Mouse (Mus musculus) large intestine, adult 2 months (tissue): Measurements from ENCODE around the gene Igfbp7. TPM values are rescaled to one million over a fixed set of nuclear protein-coding genes. Genes with fewer than 3 reads are reported as not detected.

Source experiments
- DNase-seq: peaks from one replicate; pipeline ENCODE4 v3.0.0-alpha.2; 2012; ENCODE audit warnings: low read depth, low spot score
- WGBS: fragments of 180-500 bp; shearing (Covaris S2); methylation state at CpG from one replicate; pipeline ENCODE4 v1.1.7; 2018; 5-methylcytosine and 5-hydroxymethylcytosine counted together
- polyA plus RNA-seq: library from polyadenylated mRNA; depleted of rRNA; stranded (reverse); fragments of >200 nt; gene quantifications from 2 replicates; pipeline ENCODE4 v1.2.3, GENCODE M21; 2012

Igfbp7 gene
- polyA plus RNA-seq, 1 experiment, result 254 TPM

GRCm38 (mm10) chr5:77359971-77360370 is 47.9 kb downstream of the Igfbp7 start:
- 92% methylated on average over 4 of the region's 4 CpGs for WGBS
- no peak for DNase-seq

- 4% methylated on average over 10 of the region's 10 CpGs for WGBS
- DNase-seq, result no peak
Measured at GRCm38 (mm10) chr5:77358347-77358746, 49.5 kb downstream of the Igfbp7 start.

GRCm38 (mm10) chr5:77357405-77358149 is 50.3 kb downstream of the Igfbp7 start:
- DNase-seq, result no peak
- whole genome bisulfite sequencing, result 13% methylated on average over 22 of the region's 22 CpGs

DNA sequence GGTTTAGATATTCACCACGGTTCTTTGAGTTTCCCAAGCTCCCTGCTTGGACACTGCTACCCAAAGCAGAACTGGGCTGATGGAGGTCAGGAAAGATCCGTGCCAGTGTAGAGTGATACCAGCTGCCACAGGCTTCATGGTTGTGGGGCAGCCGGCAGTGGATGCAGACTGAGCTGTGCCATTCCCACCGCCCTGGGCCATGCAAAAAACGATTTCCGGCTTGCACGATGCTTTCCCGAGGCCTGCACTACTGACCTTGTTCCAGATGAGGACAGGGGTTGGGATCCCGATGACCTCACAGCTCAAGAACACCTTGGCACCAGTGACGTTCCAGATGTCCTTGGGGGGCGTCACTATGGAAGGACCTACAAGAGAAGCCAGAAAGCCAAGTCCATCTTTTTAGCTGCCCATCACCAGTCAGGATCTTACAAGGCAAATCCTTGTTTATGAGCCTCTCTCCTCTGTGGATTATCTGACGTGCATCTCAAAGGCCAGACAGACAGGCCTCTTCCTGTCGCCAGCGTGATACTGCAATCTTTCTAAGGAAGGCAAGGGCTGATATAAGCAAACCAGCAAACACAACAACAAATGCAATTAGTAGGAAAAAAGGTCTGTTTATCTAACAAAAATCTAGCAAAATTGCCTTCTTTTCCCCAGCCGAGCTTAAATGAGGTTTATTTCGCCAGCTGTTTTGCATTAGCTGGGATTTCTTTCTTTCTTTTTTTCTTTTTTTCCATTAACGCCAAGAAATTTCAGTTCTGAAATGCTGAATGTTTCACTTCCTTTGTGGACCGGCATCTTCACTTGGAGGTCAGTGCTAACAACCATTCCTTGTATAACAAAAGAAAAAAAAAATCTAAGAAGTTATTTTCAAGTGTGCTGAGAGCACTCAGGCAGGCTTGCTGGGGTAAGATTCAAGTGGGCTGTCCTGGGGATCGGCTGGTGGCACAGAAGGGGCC is 52.3 kb downstream of the Igfbp7 start:
- 70% methylated on average over 19 of the region's 19 CpGs for WGBS
- DNase-seq, result no peak

- 5% methylated on average over 16 of the region's 16 CpGs for WGBS
- DNase-seq, result peak; percentile 48
Measured at GRCm38 (mm10) chr5:77354361-77354787, 53.5 kb downstream of the Igfbp7 start.

GRCm38 (mm10) chr5:77351691-77352090 is 56.1 kb downstream of the Igfbp7 start:
- WGBS, result 75% methylated on average over 9 of the region's 9 CpGs
- DNase-seq, result no peak

DNA sequence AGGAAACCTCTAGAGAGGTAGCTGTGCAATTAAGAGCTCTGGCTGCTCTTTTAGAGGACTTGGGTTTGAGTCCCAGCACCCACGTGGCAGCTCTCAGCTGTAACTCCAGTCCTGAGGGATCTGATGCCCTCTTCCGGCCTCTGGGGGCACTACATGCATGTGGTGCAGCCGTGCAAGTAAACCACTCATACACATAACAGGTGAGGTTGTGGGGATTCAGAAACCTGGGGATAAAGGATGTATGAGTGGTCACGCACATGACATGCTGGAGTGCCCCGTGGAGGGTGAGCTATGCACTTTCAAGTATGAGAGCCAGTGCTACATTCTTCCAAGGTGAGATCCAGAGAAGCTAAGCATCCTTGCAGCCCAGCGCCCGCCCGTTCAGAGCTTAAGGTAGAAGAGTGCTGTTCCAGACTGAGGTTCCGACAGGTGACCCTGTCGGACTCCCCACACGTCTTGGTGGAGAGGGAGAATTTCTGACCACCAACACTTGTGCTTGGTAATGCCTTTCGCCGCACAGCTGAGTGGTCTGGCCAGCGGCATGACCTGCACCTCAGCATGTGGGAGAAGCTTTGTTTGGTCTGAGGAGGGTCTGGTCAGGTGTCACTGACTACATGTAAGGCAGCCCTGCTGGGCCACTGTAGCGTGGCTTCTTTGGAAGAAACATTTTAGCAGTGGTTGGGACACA is 57.7 kb downstream of the Igfbp7 start:
- 95% methylated on average over 15 of the region's 15 CpGs for WGBS
- no peak for DNase-seq

- DNase-seq, result no peak
- WGBS, result 92% methylated on average over 8 of the region's 8 CpGs
Measured at GRCm38 (mm10) chr5:77348901-77349300, 58.9 kb downstream of the Igfbp7 start.

GRCm38 (mm10) chr5:77340033-77340432 is 67.8 kb downstream of the Igfbp7 start:
- 71% methylated on average over 4 of the region's 4 CpGs for WGBS
- no peak for DNase-seq

- DNase-seq, result no peak
- 68% methylated on average over 5 of the region's 5 CpGs for WGBS
Measured at GRCm38 (mm10) chr5:77330154-77330553, 77.7 kb downstream of the Igfbp7 start.

- DNase-seq, result no peak
- 85% methylated on average over 1 of the region's 1 CpGs for WGBS
Measured at GRCm38 (mm10) chr5:77324936-77325335, 82.9 kb downstream of the Igfbp7 start.

DNA sequence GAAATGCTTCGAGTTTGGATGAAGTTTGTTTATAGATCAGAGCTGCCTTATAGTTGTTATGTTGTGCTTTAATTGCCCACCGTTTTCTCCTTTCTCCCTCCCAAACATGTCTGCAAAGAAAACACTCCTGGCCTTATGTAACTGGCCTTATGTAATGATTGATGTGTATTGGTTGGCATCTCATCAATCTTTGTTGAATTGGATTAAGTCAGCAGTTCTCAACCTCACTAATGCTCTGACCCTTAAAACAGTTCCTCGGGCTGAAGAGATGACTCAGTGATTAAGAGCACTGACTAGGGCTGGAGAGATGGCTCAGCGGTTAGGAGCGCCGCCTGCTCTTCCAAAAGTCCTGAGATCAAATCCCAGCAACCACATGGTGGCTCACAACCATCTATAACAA is 92.9 kb downstream of the Igfbp7 start:
- 86% methylated on average over 6 of the region's 6 CpGs for WGBS
- DNase-seq, result no peak

- DNase-seq, result no peak
- WGBS, result 97% methylated on average over 4 of the region's 4 CpGs
Measured at GRCm38 (mm10) chr5:77314206-77314605, 93.6 kb downstream of the Igfbp7 start.

DNA sequence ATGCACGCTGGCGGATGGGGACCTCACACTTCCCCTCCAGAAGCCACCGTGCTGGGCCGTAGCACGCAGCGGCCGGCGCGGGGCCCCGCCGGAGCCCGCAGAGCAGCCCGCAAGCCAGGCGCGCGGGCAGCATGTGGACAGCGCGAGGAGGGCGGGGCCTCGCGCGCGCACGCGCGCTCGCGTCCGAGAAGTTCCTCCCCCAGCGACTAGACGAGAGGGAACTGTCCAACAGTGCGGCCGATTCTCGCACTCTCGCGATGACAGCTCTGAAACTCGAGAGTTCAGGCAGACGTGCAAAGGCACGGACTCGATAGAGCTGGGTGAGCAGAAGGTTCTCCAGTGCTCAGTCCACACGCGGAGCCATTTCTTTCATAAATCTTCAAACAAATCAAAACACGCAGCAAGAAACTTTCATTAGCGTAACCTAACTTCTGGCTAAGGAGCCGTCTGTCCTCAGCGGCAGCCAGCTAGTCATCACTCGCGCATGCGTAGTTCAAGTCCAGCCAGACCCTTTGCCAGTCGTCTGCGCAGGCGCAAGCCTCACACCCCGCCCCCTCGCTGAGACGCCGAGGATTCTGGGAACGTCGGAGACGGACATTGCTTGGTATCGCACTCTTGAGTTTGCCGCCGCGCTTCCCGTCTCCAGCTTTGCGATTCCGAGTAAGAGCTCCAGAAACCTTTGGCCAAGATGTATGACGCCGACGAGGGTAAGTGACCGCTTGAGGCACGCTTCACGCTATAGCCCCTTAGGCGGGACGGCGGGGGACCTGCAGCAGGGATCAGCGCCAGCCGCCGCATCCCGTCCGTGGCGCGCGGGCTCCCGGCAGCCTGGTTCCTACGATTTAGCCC is 97.7 kb downstream of the Igfbp7 start, which contains the start of the genes Noa1 and Polr2b:
Gene Noa1 (minus strand): TSS at position 161 of the 849 bp plus-strand sequence.
Gene Polr2b (plus strand): TSS at position 224 of the 849 bp plus-strand sequence.
- DNase-seq, result peak; percentile 94
- WGBS, result under 1% methylated on average over 85 of the region's 85 CpGs

DNA sequence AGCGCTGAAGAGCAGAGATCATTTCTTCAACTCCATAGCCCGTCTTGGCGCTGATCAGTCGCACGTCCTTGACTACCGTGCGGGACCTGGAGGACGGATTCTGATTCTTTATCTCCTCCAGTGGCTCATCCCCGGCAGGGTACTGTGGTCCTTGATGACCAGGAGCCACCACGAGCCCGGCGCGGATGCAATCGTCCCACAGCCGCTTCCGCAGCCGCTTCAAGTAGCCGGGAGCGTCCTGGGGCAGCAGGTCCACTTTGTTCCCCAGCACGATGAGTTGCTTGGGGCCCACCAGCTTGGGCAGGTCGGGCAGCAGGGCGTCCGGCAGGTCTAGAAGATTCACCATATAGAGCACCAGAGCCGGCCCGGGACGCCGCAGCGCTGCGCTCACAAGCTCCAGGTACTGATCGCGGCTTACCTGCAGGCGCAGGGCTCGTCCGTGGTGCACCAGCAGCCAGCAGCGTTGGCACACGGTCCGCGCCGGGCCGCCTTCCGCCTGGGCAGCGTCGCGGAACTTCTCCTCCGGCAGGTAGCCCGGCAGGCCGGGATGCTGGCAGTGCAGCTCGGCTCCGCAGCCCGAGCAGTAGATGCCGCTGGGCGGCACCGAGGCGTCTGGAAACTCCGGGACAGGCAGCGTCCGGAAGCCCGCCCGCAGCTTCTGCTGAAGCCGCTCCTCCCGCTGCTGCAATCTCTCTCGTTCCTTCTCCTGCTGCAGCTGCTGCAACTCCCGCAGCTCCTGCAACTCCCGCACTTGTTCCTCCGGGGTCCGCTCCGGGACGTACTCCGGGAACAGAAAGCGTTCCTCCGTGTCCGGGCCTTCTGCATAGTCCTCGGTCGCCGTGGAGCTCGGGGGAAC is 98.6 kb downstream of the Igfbp7 start:
- under 1% methylated on average over 76 of the region's 76 CpGs for WGBS
- no peak for DNase-seq

GRCm38 (mm10) chr5:77307821-77308553 is 99.9 kb downstream of the Igfbp7 start:
- DNase-seq, result no peak
- 76% methylated on average over 5 of the region's 5 CpGs for WGBS

DNA sequence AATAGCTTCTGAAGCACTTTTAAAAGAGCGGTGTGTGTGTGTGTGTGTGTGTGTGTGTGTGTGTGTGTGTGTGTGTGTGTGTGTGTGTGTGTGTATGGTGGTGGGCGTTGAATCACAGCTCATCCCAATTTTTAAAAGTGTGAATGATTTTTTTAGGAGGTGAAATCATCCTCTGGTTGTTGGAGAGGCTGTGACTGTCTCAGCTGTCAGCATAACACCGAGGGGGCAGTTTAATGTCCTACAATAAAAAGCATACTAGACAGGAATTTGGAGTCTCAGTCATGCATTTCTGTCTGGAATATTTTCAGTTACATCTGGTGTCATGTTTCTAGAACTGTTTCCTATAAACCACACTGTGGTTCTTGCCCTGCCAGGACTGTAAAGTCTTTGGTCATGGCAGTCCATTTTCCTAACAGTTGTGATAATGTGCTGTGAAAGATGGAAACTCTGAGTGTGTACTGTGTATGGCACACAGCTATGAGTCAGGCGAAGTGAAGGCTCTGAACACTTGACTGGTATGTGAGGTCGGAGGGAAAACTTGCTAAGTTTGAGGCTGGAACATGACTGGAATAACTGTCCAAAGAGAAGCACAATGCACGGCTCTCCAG is 106.4 kb downstream of the Igfbp7 start:
- DNase-seq, result no peak
- WGBS, result 78% methylated on average over 6 of the region's 6 CpGs
